Mouse (Mus musculus) forebrain, postnatal 0 days (tissue): ENCODE data around the gene Pf4. TPM values are rescaled to one million over a fixed set of nuclear protein-coding genes. Genes with fewer than 3 reads are reported as not detected.
A peak's percentile ranks its signal among the peaks of the same experiment; 100 is the strongest.
"Not testable (repeated sequence)": the region's sequence is repeated elsewhere in the genome, so short reads cannot be mapped to it uniquely, and the experiment has no call there.

ENCODE experiments used
- ATAC-seq: fragments of 200-750 bp; cut with Nextera tagmentation; 2 replicates; pipeline ENCODE4 v1.8.0; 2017; ENCODE audit warnings: mild to moderate bottlenecking, moderate library complexity
- DNase-seq: peaks from one replicate; pipeline ENCODE4 v3.0.0-alpha.2; 2015
- H3K27ac ChIP-seq: fragments of 300-500 bp; sonication (generic); 2 replicates; pipeline ENCODE4 v1.5.1; 2014; ENCODE audit warnings: low read depth, mild to moderate bottlenecking, antibody characterized with exemption, low read length, moderate library complexity, mixed read lengths
- H3K27me3 ChIP-seq: fragments of 300-500 bp; sonication (generic); 2 replicates; pipeline ENCODE4 v1.6.1; 2014; ENCODE audit warnings: mild to moderate bottlenecking, low read length, mixed read lengths; ENCODE audit not compliant: insufficient read depth
- H3K36me3 ChIP-seq: fragments of 300-500 bp; sonication (generic); 2 replicates; pipeline ENCODE4 v1.6.1; 2014; ENCODE audit warnings: mild to moderate bottlenecking, moderate library complexity; ENCODE audit not compliant: insufficient read depth
- H3K4me1 ChIP-seq: fragments of 300-500 bp; sonication (generic); 2 replicates; pipeline ENCODE4 v1.6.1; 2014; ENCODE audit warnings: antibody characterized with exemption; ENCODE audit not compliant: insufficient read depth
- H3K4me2 ChIP-seq: fragments of 300-500 bp; sonication (generic); 2 replicates; pipeline ENCODE4 v1.6.1; 2014; ENCODE audit warnings: low read depth, mild to moderate bottlenecking, moderate library complexity
- H3K4me3 ChIP-seq: fragments of 300-500 bp; sonication (generic); 2 replicates; pipeline ENCODE4 v1.5.1; 2014; ENCODE audit warnings: low read depth, low read length, mixed read lengths
- H3K9ac ChIP-seq: fragments of 300-500 bp; sonication (generic); 2 replicates; pipeline ENCODE4 v1.6.1; 2014; ENCODE audit warnings: mild to moderate bottlenecking
- H3K9me3 ChIP-seq: fragments of 300-500 bp; sonication (generic); 2 replicates; pipeline ENCODE4 v1.6.1; 2016; ENCODE audit warnings: low read length
- CTCF ChIP-seq: sonication (generic); IDR thresholded peaks from 2 replicates; pipeline ENCODE4 v1.5.1; 2016; ENCODE audit warnings: antibody characterized with exemption, control low read depth, low read depth
- WGBS: fragments of 180-500 bp; shearing (Covaris S2); extraction: QIAGEN DNeasy Blood & Tissue Kit; methylation state at CpG from one replicate; pipeline ENCODE4 v1.1.7; 2014; 5-methylcytosine and 5-hydroxymethylcytosine counted together
- polyA plus RNA-seq: library from polyadenylated mRNA; unstranded; fragments of >200 nt; fragmentation: Nextera tagmentation; extraction: Ambion mirVana; gene quantifications from 2 replicates; pipeline ENCODE4 v1.2.1, GENCODE M21; 2015
- total RNA-seq: library from RNA; depleted of rRNA; stranded (reverse); fragments of >200 nt; gene quantifications from 2 replicates; pipeline ENCODE4 v1.2.3, GENCODE M21; 2014

The Pf4 gene
- total and polyA plus RNA-seq, 2 experiments from 2014 or later, result 45.7 to 61.0 TPM

- DNase-seq, result no peak
These were observed 15.9 kb downstream of the Pf4 start for GRCm38 (mm10) chr5:90788114-90788513.

GRCm38 (mm10) chr5:90789306-90790073 is 17.3 kb downstream of the Pf4 start:
- Histone ChIP-seq H3K36me3 (no peaks in the 10 kb centered on the region), H3K4me2 (no peak overlapping the region), H3K9ac (no peak overlapping the region), H3K4me3 (no peak overlapping the region), H3K9me3 (no peaks in the 10 kb centered on the region), H3K27me3 (no peaks in the 10 kb centered on the region), H3K27ac (no peak overlapping the region), H3K4me1 (peaks cover 4% of the 10 kb centered on the region; the same call in 1 of the 2 replicates)
- ATAC-seq, result no peak
- TF ChIP-seq CTCF, result no peak
- no peak for DNase-seq
- 90% methylated on average over 11 of the region's 11 CpGs for WGBS

More at GRCm38 (mm10) chr5:90788114-90788513, 15.9 kb downstream of the Pf4 start:
- WGBS, result 76% methylated on average over 4 of the region's 4 CpGs
- Histone ChIP-seq H3K9ac (no peak overlapping the region), H3K27ac (no peak overlapping the region), H3K36me3 (no peaks in the 10 kb centered on the region), H3K27me3 (no peaks in the 10 kb centered on the region), H3K9me3 (no peaks in the 10 kb centered on the region), H3K4me3 (no peak overlapping the region), H3K4me1 (peaks cover 4% of the 10 kb centered on the region; the same call in 1 of the 2 replicates), H3K4me2 (no peak overlapping the region)
- peak; percentile 31 for TF ChIP-seq CTCF
- no peak for ATAC-seq

- DNase-seq (no peak), ATAC-seq (no peak)
- H3K4me1 ChIP-seq, result peaks cover 4% of the 10 kb centered on the region; the same call in 1 of the 2 replicates
- no peak overlapping the region for H3K4me2 ChIP-seq
- WGBS, result 87% methylated on average over 8 of the region's 8 CpGs
- H3K27ac ChIP-seq, result no peak overlapping the region
- no peak overlapping the region for H3K9ac ChIP-seq
- H3K27me3 ChIP-seq, result no peaks in the 10 kb centered on the region
- H3K9me3 ChIP-seq, result no peaks in the 10 kb centered on the region
- H3K36me3 ChIP-seq, result no peaks in the 10 kb centered on the region
- H3K4me3 ChIP-seq, result no peak overlapping the region
- TF ChIP-seq CTCF, result no peak
These were observed 17.9 kb downstream of the Pf4 start for GRCm38 (mm10) chr5:90790074-90790502.

- Histone ChIP-seq H3K27me3 (no peaks in the 10 kb centered on the region), H3K9me3 (no peaks in the 10 kb centered on the region), H3K36me3 (no peaks in the 10 kb centered on the region), H3K4me2 (no peak within 1 kb of the TSS), H3K27ac (no peak within 1 kb of the TSS), H3K4me3 (no peak within 1 kb of the TSS), H3K4me1 (no peaks in the 10 kb centered on the region), H3K9ac (no peak within 1 kb of the TSS)
- no peak for TF ChIP-seq CTCF
- DNase-seq, result no peak
- 45% methylated on average over 5 of the region's 5 CpGs for WGBS
- no peak for ATAC-seq
These were observed 22.0 kb downstream of the Pf4 start, which contains the start of gene Cxcl15 for GRCm38 (mm10) chr5:90794195-90794625. Cxcl15 (plus strand) TSS chr5:90794534.

GRCm38 (mm10) chr5:90795392-90795791 is 23.2 kb downstream of the Pf4 start:
- ATAC-seq, H3K9me3 ChIP-seq, H3K4me1 ChIP-seq, H3K9ac ChIP-seq, H3K4me3 ChIP-seq, H3K27ac ChIP-seq, DNase-seq, H3K36me3 ChIP-seq, H3K27me3 ChIP-seq, H3K4me2 ChIP-seq: not testable (repeated sequence)
- 84% methylated on average over 2 of the region's 2 CpGs for WGBS

- H3K4me1 ChIP-seq, result no peaks in the 10 kb centered on the region
- TF ChIP-seq CTCF, result no peak
- no peak overlapping the region for H3K4me3 ChIP-seq
- no peak overlapping the region for H3K9ac ChIP-seq
- no peaks in the 10 kb centered on the region for H3K9me3 ChIP-seq
- H3K27ac ChIP-seq, result no peak overlapping the region
- H3K27me3 ChIP-seq, result no peaks in the 10 kb centered on the region
- no peak for ATAC-seq
- H3K4me2 ChIP-seq, result no peak overlapping the region
- DNase-seq, result no peak
- H3K36me3 ChIP-seq, result no peaks in the 10 kb centered on the region
These were observed 32.3 kb downstream of the Pf4 start for GRCm38 (mm10) chr5:90804574-90804973.

- Histone ChIP-seq H3K27ac (no peak overlapping the region), H3K4me3 (no peak overlapping the region), H3K4me2 (no peak overlapping the region), H3K9me3 (no peaks in the 10 kb centered on the region), H3K27me3 (no peaks in the 10 kb centered on the region), H3K4me1 (no peaks in the 10 kb centered on the region), H3K36me3 (no peaks in the 10 kb centered on the region), H3K9ac (no peak overlapping the region)
- ATAC-seq (no peak), DNase-seq (no peak)
- no peak for TF ChIP-seq CTCF
These were observed 33.8 kb downstream of the Pf4 start for GRCm38 (mm10) chr5:90806050-90806449.
